Mouse (Mus musculus): ENCODE measurements at regions not wholly inside any gene's neighbourhood (a gene's known extent, or its start where the extent isn't known, plus 50 kb on each side); places are given as distances from the start of the nearest gene placed in this dataset.
A peak's percentile ranks its signal among the peaks of the same experiment; 100 is the strongest.
"Not testable (repeated sequence)": the region's sequence is repeated elsewhere in the genome, so short reads cannot be mapped to it uniquely, and the experiment has no call there.

DNA sequence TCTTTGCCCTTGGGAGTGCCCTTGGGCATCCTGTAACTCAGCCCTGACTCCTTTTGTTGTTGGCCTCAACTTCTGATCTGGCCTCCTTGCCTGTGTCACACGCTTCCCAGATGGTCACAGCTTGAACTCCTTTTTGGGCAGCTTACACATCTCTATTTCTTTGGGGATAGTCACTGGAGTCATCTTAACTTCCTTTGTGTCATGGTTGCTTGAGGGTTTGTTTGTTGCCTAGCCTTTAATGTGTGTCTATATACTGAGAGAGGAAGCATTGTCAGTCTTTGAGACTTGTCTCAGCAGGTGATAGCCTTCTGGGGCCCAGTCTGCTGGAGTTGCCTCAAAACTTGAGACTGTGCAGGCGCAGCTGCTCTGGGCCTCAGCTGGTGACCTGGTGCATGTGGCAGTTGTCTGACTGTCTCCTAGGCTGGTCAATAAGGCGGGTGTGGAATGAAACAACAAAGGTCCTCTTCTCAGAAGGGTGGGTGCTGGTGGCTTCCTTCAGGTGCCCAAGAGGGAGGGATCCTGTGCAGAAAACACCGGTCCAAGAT, 157.5 kb downstream of the Tpra1 start:
- no peak for DNase-seq

GRCm38 (mm10) chr6:89064977-89065580, 163.0 kb downstream of the Tpra1 start:
- no peak for DNase-seq

DNA sequence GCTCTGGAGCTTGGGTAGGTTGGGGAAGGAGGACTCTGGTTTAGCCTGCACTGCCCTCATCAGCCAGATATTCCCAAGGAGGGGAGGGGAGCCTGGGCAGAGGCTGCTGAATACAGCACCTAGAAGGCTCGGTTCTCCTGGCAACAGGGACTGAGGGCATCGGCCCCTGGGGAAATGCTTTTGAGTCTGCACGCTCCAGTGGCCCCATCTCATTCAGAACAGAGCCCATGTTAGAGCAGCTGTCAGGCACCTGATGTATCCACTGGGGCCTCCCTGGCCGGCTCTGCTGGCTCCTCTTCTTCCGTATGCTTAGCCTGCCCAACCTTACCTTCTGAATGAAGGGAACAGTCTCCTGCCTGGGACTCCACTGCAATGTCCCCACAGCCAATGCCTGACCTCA, 164.5 kb downstream of the Tpra1 start:
- DNase-seq, result no peak

- DNase-seq, result no peak
These were observed 166.2 kb downstream of the Tpra1 start for GRCm38 (mm10) chr6:89068286-89068685.

DNA sequence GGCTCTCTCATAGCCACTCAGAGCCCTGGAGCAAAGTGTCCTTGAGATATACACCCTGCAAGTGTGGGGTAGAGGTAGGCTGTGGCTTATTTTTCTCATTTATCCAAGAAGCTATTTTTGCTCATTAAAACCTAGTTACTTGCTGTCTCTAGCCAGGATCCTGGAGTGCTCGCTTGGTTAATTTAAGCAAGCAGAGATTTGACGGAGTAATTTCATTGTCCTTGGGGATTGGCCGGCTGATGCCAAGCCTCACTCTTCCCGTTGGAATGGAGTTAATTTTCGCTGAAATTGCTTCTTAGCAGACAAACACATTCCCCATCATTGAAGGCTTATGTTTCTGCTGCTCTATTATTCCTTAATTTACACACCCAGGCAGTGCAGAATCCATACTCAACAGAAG, 167.1 kb downstream of the Tpra1 start:
- DNase-seq, result no peak

- peak; percentile 20 to 25 for DNase-seq
These were observed 168.0 kb downstream of the Tpra1 start for GRCm38 (mm10) chr6:89070011-89070410.

DNA sequence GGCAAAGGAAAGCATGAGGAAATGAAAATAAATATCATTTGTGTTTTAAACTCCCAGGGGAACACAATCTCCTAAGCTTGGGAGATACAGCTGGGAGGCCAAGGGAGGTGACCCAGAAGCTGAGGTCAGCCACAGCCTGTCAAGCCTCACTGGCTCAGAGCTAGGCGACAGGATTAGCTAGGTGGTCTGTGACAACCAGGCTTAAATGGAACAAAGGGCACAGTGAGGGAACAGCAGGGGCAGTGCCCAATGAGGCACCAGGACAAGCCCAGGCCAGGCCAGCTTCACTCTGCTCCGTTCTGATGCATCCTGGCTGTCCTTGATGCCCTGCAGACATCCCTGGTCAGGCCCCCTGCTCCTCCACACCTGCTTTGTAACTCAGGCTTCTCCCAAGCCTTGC, 169.7 kb downstream of the Tpra1 start:
- no peak for DNase-seq

GRCm38 (mm10) chr6:89072569-89072968, 170.5 kb downstream of the Tpra1 start:
- no peak for DNase-seq

DNA sequence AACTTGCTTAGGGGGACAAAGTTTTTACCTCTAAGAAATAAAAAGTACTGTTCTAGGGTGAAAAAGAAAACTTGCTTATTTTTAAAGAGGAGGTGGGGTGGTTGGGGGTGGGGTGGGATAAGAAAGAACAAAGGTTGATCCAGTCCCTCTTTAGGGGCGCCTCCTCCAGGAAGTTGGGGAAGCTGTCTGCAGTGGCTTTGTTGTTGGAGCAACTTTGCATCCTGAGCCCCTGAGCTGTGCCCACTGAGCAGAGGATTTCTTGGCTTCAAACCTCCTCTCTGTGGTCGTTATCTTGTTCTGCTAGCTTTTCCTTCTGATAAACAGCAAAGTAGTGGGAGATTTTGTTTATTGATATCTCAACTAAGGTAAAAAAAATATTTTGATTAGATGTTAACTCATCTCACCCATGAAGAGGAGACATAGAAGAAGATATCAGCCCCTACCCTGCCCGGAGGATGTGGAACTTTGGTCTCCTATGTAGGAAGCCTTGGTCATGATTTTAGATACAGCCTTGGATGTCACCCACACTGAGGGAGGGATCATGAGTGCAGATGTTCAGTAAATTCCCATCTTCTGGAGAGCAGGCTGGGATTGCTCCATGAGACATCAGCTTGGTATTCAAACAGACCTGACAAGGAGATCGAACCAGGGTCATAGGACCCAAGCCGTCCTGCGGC, 179.7 kb downstream of the Tpra1 start:
- DNase-seq, result peak; percentile 47 to 74

GRCm38 (mm10) chr6:89084437-89084836, 182.4 kb downstream of the Tpra1 start:
- DNase-seq, result no peak

DNA sequence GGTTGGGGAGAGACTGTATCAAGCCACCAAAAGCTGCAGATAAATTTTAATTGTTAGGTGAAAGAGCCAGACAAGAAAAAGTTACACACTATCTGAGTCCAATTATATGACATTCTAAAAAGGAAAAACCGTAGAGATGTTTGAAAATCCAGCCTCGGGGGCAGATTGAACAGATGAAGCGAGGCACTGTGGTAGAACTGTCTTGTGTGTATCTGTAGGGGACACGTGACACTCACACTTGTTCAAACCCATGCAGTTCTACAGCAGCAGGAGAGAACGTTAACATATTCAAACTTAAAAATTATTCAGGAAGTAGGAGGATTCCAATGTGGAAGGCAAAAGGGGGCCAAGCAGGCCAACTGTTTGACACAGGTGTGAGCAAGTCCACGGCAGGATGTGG, 183.1 kb downstream of the Tpra1 start:
- no peak for DNase-seq

DNA sequence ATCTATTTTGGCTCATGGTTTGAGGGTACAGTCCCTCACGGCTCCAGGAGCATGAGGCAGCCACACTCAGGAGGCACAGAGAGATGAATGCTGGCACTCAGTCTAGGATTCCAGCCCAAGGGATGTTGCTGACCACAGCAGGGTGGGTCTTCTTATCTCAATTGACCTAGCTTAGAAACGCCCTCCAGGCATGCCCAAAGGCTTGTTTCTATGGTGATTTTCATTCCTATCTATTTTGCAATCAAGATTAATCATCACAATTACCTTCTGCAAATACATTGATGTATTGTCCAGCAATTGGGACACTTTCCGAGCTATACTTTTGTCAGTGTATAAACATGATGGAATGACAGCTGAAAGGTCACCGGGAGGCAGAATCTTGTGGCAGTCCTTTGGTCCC, 185.6 kb downstream of the Tpra1 start:
- no peak for DNase-seq

- DNase-seq, result no peak
These were observed 188.0 kb downstream of the Tpra1 start for GRCm38 (mm10) chr6:89090096-89090495.

DNA sequence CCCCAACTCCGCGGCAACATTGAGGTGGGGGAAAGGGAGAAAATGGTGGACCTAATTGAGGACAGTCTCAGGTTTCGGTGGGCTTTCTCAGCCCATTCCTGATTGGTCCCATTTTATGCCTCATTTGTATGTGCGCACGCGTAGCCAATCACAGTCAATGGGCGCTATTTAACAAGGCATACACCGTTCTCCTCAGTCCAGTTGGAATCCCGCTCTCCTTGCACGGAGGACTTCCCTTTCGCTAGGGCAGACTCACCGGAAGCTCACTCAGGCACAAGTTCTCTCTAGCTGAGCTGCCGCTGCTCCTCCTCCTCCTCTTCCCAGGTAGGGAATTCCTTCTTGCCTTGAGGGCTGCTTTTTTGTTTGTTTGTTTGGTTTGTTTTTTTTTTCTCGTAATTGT, 193.9 kb downstream of the Tpra1 start:
- no peak for DNase-seq

DNA sequence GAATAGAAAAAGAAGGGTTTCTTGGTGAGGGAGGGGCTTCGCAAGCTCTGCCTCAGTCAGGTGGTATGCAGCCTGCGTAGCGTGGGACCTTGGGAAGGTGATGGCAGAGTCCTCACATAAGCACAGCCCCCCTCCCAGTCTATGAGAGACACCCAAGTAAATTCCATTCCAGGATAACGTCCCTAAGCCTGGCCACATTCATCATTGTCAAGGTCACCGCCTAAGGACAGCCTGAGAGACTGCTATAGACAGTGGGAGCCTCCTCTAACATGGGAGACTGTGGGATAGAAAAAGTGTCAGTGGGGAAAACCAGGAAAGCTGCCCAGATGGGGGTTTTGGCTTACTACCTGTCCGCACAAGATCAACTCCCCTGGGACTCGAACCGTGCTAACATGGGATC, 195.5 kb downstream of the Tpra1 start:
- DNase-seq, result no peak

GRCm38 (mm10) chr6:89119241-89119640, 217.2 kb downstream of the Tpra1 start:
- DNase-seq, result no peak

GRCm38 (mm10) chr6:89121023-89121745, 219.1 kb downstream of the Tpra1 start:
- no peak for DNase-seq

- no peak for DNase-seq
These were observed 219.7 kb downstream of the Tpra1 start for GRCm38 (mm10) chr6:89121746-89122070.

GRCm38 (mm10) chr6:89125916-89126315, 223.9 kb downstream of the Tpra1 start:
- no peak for DNase-seq

DNA sequence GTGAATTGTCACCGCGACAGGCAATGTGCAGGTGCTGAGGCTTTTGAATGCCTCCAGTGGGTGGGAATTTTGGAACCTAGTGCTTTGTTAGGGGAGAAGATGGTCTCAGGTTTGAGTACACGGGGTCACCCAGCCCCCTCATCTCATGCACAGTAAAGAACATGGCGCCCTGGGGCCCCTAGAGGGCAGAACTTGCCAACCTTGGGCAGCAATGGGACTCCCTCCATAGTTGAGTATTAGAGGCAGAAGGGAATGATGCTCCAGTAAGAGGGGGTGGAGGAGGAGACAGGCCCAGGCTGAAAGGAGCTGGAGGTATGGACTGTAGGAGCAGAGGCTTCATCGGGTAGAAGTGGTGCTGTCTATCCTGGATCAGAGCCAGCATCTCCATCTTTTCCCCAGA, 226.1 kb downstream of the Tpra1 start:
- not testable (repeated sequence) for DNase-seq

DNA sequence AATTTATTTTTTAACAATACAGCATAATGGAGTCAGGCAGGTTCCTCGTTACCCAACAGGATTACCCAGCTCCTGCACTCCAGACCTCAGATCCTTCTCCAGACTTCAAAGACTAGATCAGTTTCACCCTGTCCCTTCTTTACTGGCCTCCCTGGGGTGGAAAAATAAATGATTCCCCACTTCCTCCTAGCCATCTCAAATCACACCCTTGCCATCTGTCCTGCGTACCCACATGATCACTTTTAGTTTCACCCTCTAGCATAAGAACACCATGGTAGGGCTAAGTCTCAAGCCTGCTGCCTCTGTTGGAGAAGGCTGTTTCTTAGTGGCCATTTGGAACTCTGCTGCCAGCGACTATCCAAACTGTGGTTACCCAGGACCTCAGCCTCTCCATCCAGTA, 222.0 kb downstream of the Plxna1 start:
- DNase-seq, result no peak

DNA sequence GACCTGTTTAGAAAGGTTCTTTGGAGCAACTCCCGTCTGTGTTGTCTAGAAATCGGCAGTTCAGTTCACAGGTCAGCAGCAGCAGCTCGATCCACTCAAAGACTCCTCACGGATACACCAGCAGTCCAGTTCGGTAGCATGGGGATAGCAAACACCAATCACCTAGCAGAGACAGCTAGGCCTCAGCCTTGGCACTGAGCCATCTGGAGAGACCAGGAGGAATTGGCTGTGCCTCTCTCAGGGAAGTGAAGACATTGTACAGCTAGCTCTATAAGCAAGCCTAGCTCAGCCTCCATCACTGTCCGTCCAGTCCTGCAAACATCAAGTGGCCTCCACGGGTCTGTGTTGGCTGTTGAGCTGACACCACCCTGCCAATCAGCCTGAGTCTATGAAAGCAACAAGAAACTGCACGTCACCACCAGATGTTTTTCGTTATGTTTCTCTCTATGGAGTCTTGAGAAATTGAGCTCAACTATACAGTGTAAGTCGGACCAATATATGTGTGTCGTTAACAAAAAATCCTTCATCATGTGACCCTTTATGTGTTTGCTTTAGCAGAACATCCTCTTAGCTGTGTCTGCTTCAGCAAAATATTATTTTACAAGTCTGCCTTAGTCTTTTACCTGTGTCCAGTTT, 209.3 kb downstream of the Plxna1 start:
- DNase-seq, result no peak

DNA sequence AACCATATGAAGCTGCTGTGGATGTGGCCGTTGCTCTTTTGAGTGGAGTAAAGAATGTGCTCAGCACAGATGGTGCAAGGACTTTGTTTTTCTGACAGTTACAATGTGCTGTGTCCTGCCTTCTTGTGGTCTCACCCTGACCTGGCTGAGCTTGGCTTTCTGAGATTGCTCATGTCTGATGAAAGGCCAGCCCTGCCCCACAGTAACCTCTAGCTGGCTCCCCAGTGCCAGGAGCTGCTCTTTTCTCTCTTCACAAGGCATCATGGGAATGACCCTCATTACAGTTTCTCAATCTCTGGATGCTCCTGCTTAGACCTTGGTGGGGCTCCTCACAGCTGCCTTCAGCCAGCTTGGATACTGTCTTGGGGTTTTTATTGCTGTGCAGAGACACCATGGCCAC, 204.9 kb downstream of the Plxna1 start:
- DNase-seq, result no peak

GRCm38 (mm10) chr6:89160051-89160450, 202.4 kb downstream of the Plxna1 start:
- no peak for DNase-seq
